Mouse (Mus musculus) lung, adult 2 months (tissue): Measurements from ENCODE around the gene Kcnn3.

Experiments used
- CTCF ChIP-seq: fragments of 200-500 bp; IDR thresholded peaks from 2 replicates; pipeline ENCODE4 v1.5.1; 2011; ENCODE audit warnings: mild to moderate bottlenecking, low read length, control low read depth; ENCODE audit not compliant: insufficient read depth
- POLR2A ChIP-seq: fragments of 200-500 bp; IDR thresholded peaks from 2 replicates; pipeline ENCODE4 v1.6.1; 2011; ENCODE audit warnings: low read depth, mild to moderate bottlenecking, control low read depth, low read length, borderline replicate concordance; ENCODE audit errors: extremely low read depth

GRCm38 (mm10) chr3:89613526-89614523 is 93.9 kb downstream of the Kcnn3 start:
- no peak for TF ChIP-seq CTCF
- no peak for TF ChIP-seq POLR2A
